Mouse (Mus musculus): Measurements from ENCODE around the gene Baz2b.

The Baz2b gene

DNA sequence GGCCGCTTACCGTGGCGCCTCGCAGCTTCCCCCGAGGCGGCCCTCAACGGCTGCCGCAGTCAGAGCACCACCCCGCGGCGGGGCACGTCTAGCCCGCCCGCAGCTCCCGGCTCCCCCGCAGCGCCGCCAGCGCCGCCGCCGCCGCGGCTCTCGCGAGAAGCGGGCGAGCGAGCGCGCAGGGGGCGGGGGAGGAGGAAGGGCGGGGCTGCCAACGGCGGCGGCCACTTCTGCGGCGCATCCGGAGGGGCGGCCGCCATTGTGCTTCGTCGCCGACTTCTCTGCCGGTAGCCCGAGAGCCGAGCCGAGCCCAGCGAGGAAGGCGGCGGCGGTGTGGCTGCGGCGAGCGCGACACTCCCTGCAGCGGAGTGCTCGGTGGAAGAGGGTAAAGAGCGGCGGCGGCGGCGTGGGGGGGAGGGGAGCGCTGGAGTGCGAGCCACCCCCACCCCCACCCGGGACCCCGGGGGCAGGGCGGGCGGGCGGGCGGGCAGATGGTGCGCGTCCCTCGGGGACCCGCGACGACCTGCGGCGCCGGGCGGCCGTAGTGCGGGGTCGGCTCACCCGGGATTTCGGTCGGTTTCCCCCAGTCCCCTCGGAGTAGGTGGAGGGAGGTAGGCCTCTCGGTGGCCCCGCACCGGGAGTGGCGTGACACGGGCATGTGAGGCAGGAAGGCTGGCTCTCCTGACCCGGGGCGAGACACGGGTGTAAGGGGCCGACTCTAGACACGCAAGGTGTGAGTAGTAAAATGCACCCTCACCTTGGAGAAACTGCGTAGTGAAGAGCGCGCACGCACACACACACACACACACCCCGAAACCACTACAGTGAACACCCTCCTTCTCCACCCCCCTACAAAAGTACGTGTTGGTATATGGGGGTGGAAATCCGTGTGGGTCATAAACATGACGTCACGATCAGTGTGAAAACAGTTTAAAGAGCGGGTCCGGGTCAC, at the start of gene Baz2b, which contains the start of gene March7:
Baz2b (minus strand) TSS at position 137 of the 949 bp plus-strand sequence.
March7 (plus strand) TSS at position 185 of the 949 bp plus-strand sequence.
- peak; percentile 87 for DNase-seq

DNA sequence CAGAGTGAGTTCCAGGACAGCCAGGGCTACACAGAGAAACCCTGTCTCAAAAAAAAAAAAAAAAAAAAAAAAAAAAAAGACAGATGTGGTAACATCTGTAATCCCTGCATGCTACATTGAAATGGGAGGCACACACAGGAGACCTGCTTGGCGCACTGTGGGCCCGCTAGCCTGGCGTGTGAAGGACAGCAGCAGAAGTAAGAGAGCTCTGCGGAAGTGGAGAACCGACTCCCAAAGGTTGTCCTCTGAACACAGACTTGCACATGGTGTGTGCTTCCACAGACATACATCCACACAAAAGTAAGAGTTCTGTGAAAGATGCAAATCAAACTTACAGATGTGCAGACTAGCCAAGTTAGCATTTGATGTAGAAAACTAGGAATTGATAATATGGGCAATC, 49.5 kb upstream of the Baz2b start:
- no peak for DNase-seq

DNA sequence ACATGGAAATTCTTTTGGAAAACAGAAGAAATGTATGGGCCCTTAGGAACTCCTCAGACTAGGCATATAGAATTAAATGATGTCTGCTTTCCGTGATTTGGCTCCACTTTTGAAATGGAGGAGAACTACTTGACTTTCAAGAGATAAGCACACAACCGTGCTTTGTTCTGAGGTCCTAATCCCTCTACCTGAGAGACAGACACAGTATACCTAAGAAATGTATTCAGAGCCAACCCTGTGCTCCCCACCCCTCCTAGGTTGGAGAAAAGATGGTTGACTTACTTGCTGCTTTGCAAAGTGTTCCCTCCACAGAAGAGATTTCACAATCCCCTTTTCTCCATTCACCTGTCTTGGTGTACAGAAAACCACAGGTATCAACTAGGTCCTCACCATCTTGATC, 47.1 kb upstream of the Baz2b start:
- no peak for DNase-seq

DNA sequence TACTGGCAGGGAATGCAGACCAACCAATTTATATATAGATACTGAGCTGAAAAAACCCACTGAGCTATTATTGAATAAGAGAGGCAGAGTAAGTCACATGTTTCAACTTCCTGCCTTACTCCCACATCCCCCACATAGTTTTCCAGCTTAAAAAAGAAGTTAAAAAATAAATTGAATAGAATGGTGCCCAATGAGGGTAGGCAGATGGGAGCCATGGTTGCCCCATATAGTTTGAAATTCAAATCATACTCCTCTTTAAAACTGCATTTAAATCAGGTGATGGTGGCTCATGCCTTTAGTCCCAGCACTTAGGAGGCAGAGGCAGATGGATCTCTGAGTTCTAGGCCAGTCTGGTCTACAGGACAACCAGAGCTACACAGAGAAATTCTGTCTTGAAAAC, 43.9 kb upstream of the Baz2b start:
- DNase-seq: no peak

DNA sequence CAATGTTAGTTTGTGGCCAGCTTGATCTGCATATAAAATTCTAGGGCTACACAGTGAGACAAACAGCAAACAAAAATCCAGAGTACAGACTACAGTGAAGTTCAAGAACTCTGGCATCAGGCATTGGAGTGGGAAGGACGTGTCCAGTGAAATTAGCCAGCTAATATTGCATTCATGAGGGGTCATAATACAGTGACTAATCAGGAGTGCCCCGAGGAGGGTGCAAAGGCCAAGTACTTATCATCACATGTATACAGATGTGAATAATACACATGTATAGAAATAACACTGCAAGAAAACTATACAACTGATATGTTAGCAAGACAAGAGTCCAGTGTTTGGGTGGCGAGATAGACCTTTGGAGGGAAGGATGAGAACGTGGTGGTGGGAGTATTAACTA, 43.1 kb upstream of the Baz2b start:
- no peak for DNase-seq

DNA sequence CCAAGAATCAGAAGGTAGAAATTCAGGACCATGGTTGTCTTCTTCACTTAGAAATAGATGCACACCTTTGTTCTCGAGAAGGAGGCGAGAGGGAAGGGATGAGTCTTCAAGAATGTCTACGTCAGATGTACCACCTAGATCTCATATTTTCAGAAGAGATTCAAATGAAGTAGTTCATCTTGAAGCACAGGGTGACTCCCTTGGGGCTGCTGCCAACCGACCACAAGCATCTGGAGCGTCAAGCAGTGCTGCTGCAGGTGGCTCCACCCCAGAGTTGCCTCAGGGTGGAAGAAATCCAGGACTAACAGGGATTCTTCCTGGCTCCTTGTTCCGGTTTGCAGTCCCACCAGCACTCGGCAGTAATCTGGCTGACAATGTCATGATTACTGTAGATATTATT, 24.9 kb upstream of the Baz2b start:
- DNase-seq: no peak

DNA sequence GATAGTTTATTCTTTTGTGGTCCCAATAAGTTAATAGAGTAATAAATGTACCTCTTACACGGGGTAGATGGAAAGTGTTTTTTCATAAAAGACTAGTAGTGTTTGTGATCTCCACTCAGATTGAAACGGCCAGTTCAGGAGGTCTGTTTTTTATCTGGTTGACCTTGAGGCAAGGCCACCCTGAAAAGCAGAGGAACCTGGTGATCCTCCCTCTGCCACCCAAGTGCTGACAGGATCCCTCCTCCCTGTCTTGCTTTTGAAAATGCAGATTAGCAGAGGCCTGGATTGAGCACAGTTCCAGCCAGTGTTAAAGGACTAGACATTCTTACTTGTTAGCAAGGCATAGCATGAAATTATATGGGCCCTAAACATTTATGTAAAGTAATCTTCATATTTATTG, 23.5 kb upstream of the Baz2b start:
- no peak for DNase-seq

DNA sequence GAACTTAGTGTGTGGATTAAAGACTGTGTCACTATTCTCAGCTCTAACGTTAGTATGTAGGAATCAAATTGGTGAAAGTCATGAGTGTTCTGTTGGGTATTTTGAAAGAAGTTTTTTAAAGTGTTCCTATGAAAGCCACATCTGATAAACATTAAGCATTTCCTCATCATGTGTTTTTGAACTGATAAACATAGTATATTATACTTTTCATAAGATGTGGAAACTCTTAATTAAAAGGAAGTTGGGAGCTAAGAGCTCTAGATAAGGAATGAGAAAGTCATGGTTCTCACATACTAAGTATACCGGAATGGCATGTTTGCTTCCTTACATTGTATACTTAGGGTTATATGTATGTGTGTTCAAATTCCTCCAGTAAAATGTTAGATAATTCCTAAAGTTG, 20.7 kb upstream of the Baz2b start:
- no peak for DNase-seq

DNA sequence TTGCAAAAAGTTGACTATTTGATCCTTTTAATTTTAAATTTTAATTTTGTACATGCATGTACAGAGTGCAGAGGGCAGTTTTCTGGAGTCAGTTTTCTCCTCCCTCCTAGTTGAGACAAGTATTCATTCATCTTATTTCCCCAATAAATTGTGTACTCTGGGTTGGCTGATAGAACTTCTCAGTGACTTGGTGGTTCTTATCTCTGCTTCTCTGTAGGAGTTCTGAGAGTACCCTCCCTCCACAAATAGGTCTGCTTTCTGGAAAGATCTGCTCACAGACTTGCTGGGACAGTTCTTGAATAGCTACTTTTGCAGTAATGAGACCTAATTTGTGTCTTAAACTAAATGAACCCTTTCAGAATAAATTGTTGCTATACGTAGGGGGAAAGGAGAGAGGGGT, 18.8 kb upstream of the Baz2b start:
- no peak for DNase-seq

DNA sequence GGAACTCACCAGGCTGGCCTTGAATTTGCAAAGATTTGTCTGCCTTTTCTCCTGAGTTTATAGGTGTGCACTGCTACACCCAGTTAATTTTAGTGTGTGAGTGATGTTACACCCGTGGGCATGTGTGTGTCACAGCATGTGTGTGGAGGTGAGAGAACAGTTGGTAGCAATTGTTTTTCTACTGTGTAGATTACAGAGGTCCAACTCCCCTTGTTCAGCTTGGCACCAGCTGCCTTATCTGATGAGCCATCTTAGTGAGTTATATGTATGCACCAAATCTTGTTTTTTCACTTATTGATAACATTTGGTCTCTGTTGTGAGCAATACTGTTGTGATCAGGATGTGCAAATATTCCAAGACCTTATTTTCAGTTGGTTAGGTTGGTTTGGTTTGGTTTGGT, 13.8 kb upstream of the Baz2b start:
- no peak for DNase-seq

DNA sequence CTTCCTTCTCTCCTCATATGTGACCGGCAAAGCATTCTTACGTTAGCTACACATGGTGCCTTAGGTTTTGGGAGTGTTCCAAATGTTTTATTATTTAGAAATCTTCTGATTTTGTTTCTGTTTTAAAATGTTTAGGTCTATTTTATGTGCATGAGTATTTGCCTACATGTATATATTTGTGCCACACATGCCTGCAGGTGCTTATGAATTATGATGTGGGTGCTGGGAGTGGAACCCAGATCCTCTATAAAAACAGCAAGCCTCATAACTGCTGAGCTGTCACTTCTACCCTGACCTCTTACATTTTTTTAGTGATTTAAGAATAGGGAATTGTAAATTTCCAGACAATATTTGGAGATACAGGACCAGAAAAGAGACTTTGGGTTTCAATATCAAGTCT, 12.3 kb upstream of the Baz2b start:
- DNase-seq: no peak

DNA sequence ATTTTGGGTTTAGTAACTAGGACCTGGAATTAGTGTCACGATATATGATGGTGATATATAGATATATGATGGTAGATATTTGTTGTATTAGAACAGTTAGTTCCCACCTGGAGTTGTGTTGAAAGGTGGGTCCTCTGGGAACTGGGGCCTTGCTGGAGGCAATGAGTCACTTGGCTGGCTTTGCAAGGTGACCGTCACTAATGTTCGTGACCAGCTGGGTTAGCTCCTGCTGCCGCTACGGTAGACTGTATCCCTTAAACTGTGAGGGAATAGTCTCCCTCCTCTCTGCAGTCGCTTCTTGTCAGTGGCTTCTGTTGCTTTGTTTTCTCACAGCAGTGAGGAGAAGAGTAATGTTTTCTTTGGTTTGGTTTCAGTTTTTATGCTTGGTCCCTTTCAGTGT, 11.6 kb upstream of the Baz2b start:
- DNase-seq: no peak

DNA sequence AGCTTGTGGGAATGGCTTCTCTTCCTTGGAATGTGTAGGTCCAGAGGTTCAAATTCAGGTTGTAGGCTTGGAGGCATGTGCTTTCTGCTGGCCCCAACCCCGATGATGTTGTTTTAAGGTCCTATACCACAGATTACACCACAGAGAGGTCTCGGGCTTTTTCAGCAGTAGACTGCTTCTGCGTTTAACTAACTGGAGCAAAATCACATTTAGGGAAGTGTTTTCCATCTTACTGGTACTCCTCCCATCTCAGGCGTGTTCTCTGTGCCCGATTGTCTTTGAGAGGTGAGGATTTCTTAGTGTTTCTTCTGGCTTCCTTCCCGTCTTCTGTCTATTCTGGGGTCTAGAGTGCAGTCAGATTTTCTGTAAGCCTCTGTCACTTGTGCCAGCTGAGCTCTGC, 8.0 kb upstream of the Baz2b start:
- no peak for DNase-seq

DNA sequence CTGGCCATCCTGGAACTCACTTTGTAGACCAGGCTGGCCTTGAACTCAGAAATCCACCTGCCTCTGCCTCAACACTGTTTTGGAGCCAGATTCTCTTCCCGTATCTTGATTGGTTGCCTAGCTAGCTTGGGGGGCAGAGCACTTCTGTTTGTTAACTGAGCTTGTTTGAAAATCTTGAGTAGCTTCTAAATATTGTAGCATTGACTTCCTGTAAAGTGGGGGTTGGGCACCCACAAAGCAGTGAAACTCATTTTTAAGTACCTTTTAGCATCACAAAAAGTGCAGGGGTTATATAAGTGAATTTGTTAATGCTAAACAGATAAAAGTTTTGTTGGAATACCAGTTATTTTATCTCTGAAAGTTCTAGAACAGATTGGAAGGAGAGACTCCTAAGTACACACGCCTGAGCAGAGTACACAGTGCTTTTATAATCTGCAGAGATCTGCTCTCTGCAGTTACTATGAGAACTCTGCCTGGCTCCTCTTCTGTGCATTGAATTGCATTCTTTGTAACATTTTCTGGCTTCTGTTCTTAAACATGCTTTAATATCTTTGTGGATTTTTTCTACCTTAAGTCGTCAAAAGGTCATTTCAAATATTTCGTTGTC, 7.0 kb upstream of the Baz2b start:
- DNase-seq: no peak

DNA sequence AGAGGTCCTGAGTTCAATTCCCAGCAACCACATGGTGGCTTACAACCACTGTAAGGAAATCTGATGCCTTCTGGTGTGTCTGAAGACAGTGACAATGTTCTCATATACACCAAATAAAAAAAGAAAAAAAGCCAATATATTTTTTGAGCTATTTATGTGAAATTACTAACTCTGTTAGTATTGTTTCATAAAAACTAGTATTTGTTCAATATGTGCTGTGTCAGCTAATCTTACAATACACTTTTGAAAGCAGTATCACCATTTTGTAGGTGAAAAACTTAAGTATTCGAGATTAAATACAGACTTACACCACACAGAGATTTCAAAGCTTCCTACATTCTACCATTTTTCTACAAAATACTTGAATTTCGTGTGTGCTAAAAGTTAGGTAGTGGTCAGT, 5.0 kb upstream of the Baz2b start:
- no peak for DNase-seq

DNA sequence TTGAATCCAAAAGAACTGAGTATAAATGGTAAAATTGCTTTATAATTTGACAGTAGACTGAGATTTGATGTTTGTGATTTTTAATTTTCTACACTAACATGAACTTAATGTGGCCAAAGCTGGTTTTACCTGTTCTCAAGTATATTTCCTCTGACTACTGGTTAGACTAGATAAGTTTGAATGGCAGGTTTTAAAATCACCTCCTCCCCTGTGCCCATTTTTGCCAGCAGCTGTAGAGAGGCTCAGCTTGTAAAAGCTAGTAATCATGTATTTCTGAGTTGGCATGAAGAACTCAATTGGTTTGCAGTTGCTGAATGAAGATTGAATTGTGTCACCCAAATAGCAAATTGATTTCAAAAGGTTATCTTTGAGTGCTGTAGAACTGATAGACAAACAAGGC, 2.8 kb upstream of the Baz2b start:
- DNase-seq: no peak

DNA sequence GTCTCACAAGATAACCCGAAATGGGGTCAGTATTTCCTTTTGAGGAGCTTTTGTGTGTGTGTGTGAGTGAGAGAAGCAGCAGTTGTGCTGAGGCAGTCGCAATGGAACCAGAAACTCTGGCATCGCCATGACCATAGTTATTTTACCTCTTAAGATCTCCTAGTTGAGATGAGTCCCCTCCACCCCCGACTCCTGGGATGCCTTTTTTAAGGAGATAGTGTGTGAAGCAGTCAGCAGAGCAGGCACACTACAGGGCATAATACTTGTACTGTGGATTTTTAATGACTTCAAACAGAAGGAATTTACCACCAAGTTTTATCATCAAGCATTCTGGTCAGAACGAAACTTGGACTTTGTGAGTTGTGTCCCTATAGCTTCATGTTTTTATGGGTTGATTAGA, 1.2 kb upstream of the Baz2b start:
- no peak for DNase-seq

DNA sequence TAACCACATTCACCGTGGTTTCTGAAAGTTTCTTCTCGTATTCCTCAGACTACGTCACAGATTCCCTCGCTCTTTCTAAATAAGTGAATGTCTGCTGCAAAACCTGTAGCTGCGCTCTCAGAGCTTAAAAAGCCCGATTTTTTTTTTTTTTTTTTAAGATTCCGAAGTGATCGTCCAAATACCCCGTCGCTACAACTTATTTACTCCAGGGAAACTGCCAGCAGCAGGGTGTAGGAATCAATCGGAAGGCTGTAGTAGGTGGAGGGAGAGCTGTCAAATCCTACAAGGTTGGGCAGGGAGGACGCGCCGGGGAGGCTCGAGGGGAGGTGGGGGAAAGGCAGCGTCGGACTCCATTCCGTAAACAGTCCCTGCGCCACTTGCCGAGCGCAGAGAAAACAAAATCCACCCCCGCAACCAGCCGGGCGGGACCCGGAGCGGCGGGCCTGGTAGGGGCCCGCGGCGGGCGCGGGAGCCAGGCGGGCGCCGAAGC, 472 bp downstream of the Baz2b start:
- peak; percentile 67 for DNase-seq

DNA sequence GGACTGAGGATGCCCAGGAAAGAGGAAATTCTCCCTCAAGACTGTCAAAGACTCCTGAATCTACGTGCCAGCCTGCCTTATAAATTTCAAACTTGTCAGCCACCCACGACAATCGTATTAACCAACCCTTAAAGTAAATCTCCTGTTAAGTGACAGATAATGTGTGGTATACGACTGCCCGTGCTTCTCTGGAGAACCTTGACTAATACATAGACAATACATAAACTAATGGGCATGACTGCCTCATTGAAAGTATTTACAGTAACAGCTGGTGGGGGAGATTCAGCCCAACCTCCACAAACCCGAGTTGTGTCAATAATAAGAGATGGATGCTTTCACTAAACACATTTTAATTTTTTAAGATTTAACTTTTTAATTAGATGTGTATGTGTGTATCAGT, 3.8 kb downstream of the Baz2b start:
- no peak for DNase-seq

DNA sequence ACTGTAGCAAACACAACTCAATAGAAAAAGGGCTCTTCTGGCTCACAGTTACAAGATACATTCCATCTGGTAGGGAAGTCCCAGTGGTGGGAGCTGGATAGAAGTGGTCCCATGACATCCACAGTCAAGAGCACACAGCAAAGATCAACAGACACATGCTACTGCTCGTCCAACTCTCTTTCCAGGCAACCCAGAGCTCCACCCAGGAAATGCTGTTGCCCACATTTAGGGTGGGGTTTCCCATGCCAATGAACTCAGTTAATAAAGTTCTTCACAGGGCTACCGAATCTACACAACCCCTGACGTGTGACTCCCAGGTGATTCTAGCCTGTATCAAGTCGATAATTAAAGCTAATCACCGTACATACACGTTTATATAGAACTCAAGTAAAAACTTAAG, 5.5 kb downstream of the Baz2b start:
- no peak for DNase-seq

DNA sequence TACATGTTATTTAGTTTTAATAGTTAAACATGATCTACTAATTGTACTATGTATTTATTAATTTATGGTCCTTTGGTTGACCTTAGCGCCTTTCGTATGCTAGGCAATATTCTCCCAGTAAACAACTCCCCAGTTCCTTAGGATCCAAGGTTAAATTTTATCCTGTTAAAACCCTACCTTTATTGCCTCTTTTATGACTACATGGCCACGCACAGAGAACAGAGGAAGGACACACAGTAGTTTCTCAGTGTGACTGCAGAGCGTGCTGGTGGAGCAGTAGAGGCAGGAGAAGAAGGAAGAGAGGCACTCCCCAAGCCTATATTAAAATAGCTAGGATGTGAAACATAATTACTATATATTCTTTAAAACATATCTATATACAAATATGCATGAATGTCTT, 5.9 kb downstream of the Baz2b start:
- no peak for DNase-seq

DNA sequence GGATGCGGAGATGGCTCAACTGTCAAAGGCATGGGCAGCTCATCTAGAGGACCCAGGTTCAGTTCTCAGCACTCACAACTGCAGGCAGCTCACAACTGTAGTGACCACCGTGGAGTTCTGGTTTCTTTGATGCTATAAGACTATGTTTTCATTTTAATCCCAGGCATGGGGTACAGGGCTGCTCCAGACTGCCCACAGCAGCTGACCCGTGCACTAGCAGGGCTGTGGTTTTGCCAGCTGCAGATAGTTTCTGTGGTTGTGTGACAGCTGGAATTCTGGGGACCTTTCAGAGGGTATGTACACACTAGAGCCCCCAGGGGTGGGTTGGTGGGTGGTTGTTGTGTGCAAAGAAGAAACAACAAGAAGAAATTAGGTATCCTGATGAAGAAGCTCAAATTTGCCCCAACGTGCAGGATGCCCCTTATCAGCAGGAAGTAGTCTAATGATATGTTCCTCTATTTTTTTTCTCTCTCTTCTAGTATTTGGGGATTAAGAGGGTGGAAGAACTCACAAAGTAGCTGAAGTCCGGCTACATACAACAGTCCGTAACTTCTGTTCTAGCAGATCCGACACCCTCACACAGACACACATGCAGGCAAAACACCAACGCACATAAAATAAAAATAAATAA, 6.6 kb downstream of the Baz2b start:
- DNase-seq: no peak

DNA sequence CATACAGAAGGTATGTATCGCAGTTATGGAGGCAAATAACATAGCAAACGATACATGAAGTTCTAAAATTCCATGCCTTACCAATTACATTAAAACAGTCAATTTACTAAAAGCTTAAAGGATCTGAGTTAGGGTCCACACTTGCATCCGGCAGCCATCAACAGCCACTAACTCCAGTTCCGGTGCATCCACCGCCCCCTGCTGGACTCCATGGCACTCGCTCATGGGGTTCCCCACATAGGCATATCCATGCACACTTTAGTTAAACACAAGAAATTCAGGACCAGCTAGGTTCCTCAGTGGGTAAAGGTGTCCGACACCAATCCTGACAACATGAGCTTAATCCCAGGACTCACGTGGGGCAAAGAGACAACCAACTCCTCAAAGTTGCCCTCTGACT, 9.0 kb downstream of the Baz2b start:
- peak; percentile 58 for DNase-seq

DNA sequence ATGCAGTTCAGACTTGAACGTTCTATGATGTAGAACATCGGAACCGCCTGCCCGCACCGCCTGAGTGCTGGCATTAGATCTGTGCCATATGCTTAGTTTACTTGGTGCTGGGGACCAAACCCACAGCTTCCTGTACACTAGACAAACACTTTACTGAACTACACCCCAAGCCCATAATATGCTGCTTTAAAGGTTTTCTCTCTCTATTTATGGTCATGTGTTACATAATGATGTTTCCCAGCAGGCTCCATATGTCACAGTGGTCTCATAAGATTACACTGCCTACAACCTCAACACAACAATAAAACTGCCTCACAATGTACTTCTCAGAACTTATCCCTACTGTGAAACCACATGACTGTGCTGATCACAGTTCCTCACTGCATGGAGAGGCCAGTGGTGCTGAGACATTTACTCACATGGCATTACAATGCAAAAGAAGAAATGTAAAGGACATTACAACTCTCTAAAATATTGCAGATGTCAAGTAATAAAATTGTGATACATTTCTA, 9.5 kb downstream of the Baz2b start:
- DNase-seq: no peak

Data from kidney, adult 18-20 months (tissue).